Mouse (Mus musculus) neural tube, embryonic 14.5 days (tissue): ENCODE results near the gene Ptpn13. TPM values are rescaled to one million over a fixed set of nuclear protein-coding genes. Genes with fewer than 3 reads are reported as not detected.

Experiments
- ATAC-seq: fragments of 200-750 bp; cut with Nextera tagmentation; 2 replicates; pipeline ENCODE4 v1.8.0; 2017; ENCODE audit warnings: low read depth, mild to moderate bottlenecking, moderate TSS enrichment, moderate library complexity
- H3K27ac ChIP-seq: fragments of 300-500 bp; sonication (generic); 2 replicates; pipeline ENCODE4 v1.5.1; 2014; ENCODE audit warnings: low read depth, mild to moderate bottlenecking, control low read depth, low read length, moderate library complexity, mixed read lengths
- H3K27me3 ChIP-seq: fragments of 300-500 bp; sonication (generic); 2 replicates; pipeline ENCODE4 v1.6.1; 2014; ENCODE audit warnings: low read length; ENCODE audit not compliant: control insufficient read depth, insufficient read depth
- H3K36me3 ChIP-seq: fragments of 300-500 bp; sonication (generic); 2 replicates; pipeline ENCODE4 v1.6.1; 2014; ENCODE audit warnings: low read length, mixed read lengths; ENCODE audit not compliant: control insufficient read depth, insufficient read depth
- H3K4me1 ChIP-seq: fragments of 300-500 bp; sonication (generic); 2 replicates; pipeline ENCODE4 v1.6.1; 2014; ENCODE audit warnings: low read length; ENCODE audit not compliant: control insufficient read depth, insufficient read depth
- H3K4me2 ChIP-seq: fragments of 300-500 bp; sonication (generic); 2 replicates; pipeline ENCODE4 v1.6.1; 2014; ENCODE audit warnings: mild to moderate bottlenecking, low read depth, low read length, control low read depth
- H3K4me3 ChIP-seq: fragments of 300-500 bp; sonication (generic); 2 replicates; pipeline ENCODE4 v1.5.1; 2014; ENCODE audit warnings: low read depth, low read length, control low read depth, mixed read lengths
- H3K9ac ChIP-seq: fragments of 300-500 bp; sonication (generic); replicated peaks from 2 replicates; pipeline ENCODE4 v1.6.1; 2014; ENCODE audit warnings: low read depth, mild to moderate bottlenecking, control low read depth, low read length, mixed read lengths
- H3K9me3 ChIP-seq: fragments of 300-500 bp; sonication (generic); 2 replicates; pipeline ENCODE4 v1.6.1; 2016; ENCODE audit warnings: low read length; ENCODE audit not compliant: control insufficient read depth
- WGBS: fragments of 180-500 bp; shearing (Covaris S2); extraction: QIAGEN DNeasy Blood & Tissue Kit; methylation state at CpG from one replicate; pipeline ENCODE4 v1.1.7; 2014; 5-methylcytosine and 5-hydroxymethylcytosine counted together
- polyA plus RNA-seq: library from polyadenylated mRNA; unstranded; fragments of >200 nt; fragmentation: Nextera tagmentation; extraction: Ambion mirVana; gene quantifications from 2 replicates; pipeline ENCODE4 v1.2.1, GENCODE M21; 2014

The Ptpn13 gene
- polyA plus RNA-seq, 1 experiment from 2014 or later, result 4.1 TPM

- H3K27ac ChIP-seq, result no peak overlapping the region
- no peaks in the 10 kb centered on the region for H3K27me3 ChIP-seq
- WGBS, result 89% methylated on average over 9 of the region's 9 CpGs
- H3K36me3 ChIP-seq, result no peaks in the 10 kb centered on the region
- H3K9me3 ChIP-seq, result no peaks in the 10 kb centered on the region
- H3K4me3 ChIP-seq, result no peak overlapping the region
- no peak overlapping the region for H3K4me2 ChIP-seq
- ATAC-seq, result no peak
- H3K9ac ChIP-seq, result no peak overlapping the region
- H3K4me1 ChIP-seq, result no peaks in the 10 kb centered on the region
Observed at GRCm38 (mm10) chr5:103418009-103418408, 7.0 kb upstream of the Ptpn13 start.

GRCm38 (mm10) chr5:103418886-103419285 is 6.1 kb upstream of the Ptpn13 start:
- H3K27me3 ChIP-seq, result no peaks in the 10 kb centered on the region
- H3K4me2 ChIP-seq, result no peak overlapping the region
- 64% methylated on average over 3 of the region's 3 CpGs for WGBS
- no peak overlapping the region for H3K9ac ChIP-seq
- no peak for ATAC-seq
- no peak overlapping the region for H3K4me3 ChIP-seq
- H3K9me3 ChIP-seq, result no peaks in the 10 kb centered on the region
- H3K36me3 ChIP-seq, result no peaks in the 10 kb centered on the region
- H3K4me1 ChIP-seq, result no peaks in the 10 kb centered on the region
- H3K27ac ChIP-seq, result no peak overlapping the region

GRCm38 (mm10) chr5:103420568-103420967 is 4.4 kb upstream of the Ptpn13 start:
- Histone ChIP-seq H3K4me2 (no peak overlapping the region), H3K4me1 (0 out of 2 replicates have a peak, but pooled peaks cover under 1% of the 10 kb centered on the region), H3K9ac (no peak overlapping the region), H3K36me3 (no peaks in the 10 kb centered on the region), H3K4me3 (no peak overlapping the region), H3K27ac (no peak overlapping the region), H3K27me3 (no peaks in the 10 kb centered on the region), H3K9me3 (no peaks in the 10 kb centered on the region)
- ATAC-seq, result no peak
- WGBS, result 50% methylated on average over 10 of the region's 10 CpGs

- Histone ChIP-seq H3K27me3 (no peaks in the 10 kb centered on the region), H3K27ac (no peak overlapping the region), H3K9ac (no peak overlapping the region), H3K4me2 (no peak overlapping the region), H3K36me3 (no peaks in the 10 kb centered on the region), H3K4me3 (no peak overlapping the region), H3K9me3 (no peaks in the 10 kb centered on the region), H3K4me1 (peaks cover 9% of the 10 kb centered on the region; the same call in 1 of the 2 replicates)
- no peak for ATAC-seq
- WGBS, result 73% methylated on average over 6 of the region's 6 CpGs
Observed at GRCm38 (mm10) chr5:103422609-103423008, 2.4 kb upstream of the Ptpn13 start.

- peaks cover 9% of the 10 kb centered on the region; the same call in 1 of the 2 replicates for H3K4me1 ChIP-seq
- no peak overlapping the region for H3K9ac ChIP-seq
- 9% methylated on average over 6 of the region's 6 CpGs for WGBS
- H3K4me2 ChIP-seq, result peak overlapping the region; percentile 93; the same call in 1 of the 2 replicates
- H3K27ac ChIP-seq, result no peak overlapping the region
- H3K9me3 ChIP-seq, result no peaks in the 10 kb centered on the region
- no peaks in the 10 kb centered on the region for H3K36me3 ChIP-seq
- no peak overlapping the region for H3K4me3 ChIP-seq
- H3K27me3 ChIP-seq, result no peaks in the 10 kb centered on the region
- no peak for ATAC-seq
Observed at GRCm38 (mm10) chr5:103423305-103423926, 1.6 kb upstream of the Ptpn13 start.

GRCm38 (mm10) chr5:103423927-103424315 is 1.1 kb upstream of the Ptpn13 start:
- WGBS, result 5% methylated on average over 5 of the region's 5 CpGs
- ATAC-seq, result no peak
- no peak overlapping the region for H3K27ac ChIP-seq

GRCm38 (mm10) chr5:103425363-103426031 is 505 bp downstream of the Ptpn13 start:
- H3K4me3 ChIP-seq, result peak overlapping the region; percentile 77

More at GRCm38 (mm10) chr5:103423927-103424315, 1.1 kb upstream of the Ptpn13 start:
- peak overlapping the region; percentile 93 for H3K4me2 ChIP-seq
- peaks cover 9% of the 10 kb centered on the region; the same call in 1 of the 2 replicates for H3K4me1 ChIP-seq
- no peaks in the 10 kb centered on the region for H3K9me3 ChIP-seq
- H3K36me3 ChIP-seq, result no peaks in the 10 kb centered on the region
- no peak overlapping the region for H3K4me3 ChIP-seq
- H3K9ac ChIP-seq, result no peak overlapping the region
- no peaks in the 10 kb centered on the region for H3K27me3 ChIP-seq

GRCm38 (mm10) chr5:103426250-103426649 is 1.3 kb downstream of the Ptpn13 start:
- Histone ChIP-seq H3K9ac (no peak overlapping the region), H3K27ac (no peak overlapping the region), H3K4me3 (peak overlapping the region; percentile 77), H3K4me2 (peak overlapping the region; percentile 93), H3K9me3 (no peaks in the 10 kb centered on the region), H3K27me3 (no peaks in the 10 kb centered on the region), H3K36me3 (no peaks in the 10 kb centered on the region), H3K4me1 (peaks cover 9% of the 10 kb centered on the region; the same call in 1 of the 2 replicates)
- ATAC-seq, result no peak
- 14% methylated on average over 9 of the region's 9 CpGs for WGBS

More at GRCm38 (mm10) chr5:103425363-103426031, 505 bp downstream of the Ptpn13 start:
- WGBS, result under 1% methylated on average over 64 of the region's 67 CpGs
- ATAC-seq, result peak; percentile 56
- Histone ChIP-seq H3K36me3 (no peaks in the 10 kb centered on the region), H3K4me2 (peak overlapping the region; percentile 93), H3K4me1 (peaks cover 9% of the 10 kb centered on the region; the same call in 1 of the 2 replicates), H3K9ac (peak overlapping the region; percentile 78), H3K27me3 (no peaks in the 10 kb centered on the region), H3K9me3 (no peaks in the 10 kb centered on the region), H3K27ac (peak overlapping the region; percentile 62)

- Histone ChIP-seq H3K4me3 (no peak overlapping the region), H3K27me3 (no peaks in the 10 kb centered on the region), H3K9ac (no peak overlapping the region), H3K36me3 (no peaks in the 10 kb centered on the region), H3K4me1 (peaks cover 6% of the 10 kb centered on the region; the same call in 1 of the 2 replicates), H3K27ac (no peak overlapping the region), H3K9me3 (no peaks in the 10 kb centered on the region), H3K4me2 (no peak overlapping the region)
- no peak for ATAC-seq
- WGBS, result 77% methylated on average over 3 of the region's 3 CpGs
Observed at GRCm38 (mm10) chr5:103430986-103431385, 6.0 kb downstream of the Ptpn13 start.
